Mouse (Mus musculus): ENCODE data around the gene Med27.

DNA sequence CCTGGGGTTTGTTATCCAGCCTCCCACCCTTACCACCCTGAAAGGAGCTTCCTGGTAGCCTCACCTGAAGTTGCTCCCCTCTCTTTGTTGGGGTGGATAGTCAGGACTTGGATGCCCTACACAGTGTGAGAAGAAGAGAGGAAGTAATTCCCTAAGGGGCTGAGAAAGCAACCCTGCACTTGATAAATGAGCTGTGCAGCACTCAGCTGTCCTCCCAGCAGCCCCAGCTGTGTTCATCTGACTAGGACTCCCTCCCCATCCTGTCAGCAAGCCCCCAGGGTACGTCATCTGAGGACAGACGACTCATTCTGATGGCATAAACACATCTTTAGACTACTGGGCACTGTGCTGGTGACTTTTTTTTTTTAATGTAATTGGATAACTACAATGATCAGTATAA is 127.3 kb downstream of the Med27 start:
- no peak for TF ChIP-seq GATA1 (IDR thresholded peaks at IDR 0.05; ENCODE audit: borderline replicate concordance, low read length)
- no peak for TF ChIP-seq FLI1 (IDR thresholded peaks at IDR 0.05; ENCODE audit: low read length)
